Mouse (Mus musculus) liver, embryonic 16.5 days (tissue): ENCODE measurements around the gene Cacng7. TPM values are rescaled to one million over a fixed set of nuclear protein-coding genes. Genes with fewer than 3 reads are reported as not detected.
A peak's percentile ranks its signal among the peaks of the same experiment; 100 is the strongest.
"Not testable (repeated sequence)": the region's sequence is repeated elsewhere in the genome, so short reads cannot be mapped to it uniquely, and the experiment has no call there.

Experiments used
- ATAC-seq: fragments of 200-750 bp; cut with Nextera tagmentation; 2 replicates; pipeline ENCODE4 v1.8.0; 2017; ENCODE audit warnings: low read depth, mild to moderate bottlenecking, moderate number of reproducible peaks, moderate library complexity
- H3K27ac ChIP-seq: fragments of 300-500 bp; sonication (generic); 2 replicates; pipeline ENCODE4 v1.5.1; 2014; ENCODE audit warnings: mild to moderate bottlenecking, low read length
- H3K27me3 ChIP-seq: fragments of 300-500 bp; sonication (generic); 2 replicates; pipeline ENCODE4 v1.6.1; 2014; ENCODE audit warnings: low read depth, low read length, mixed read lengths; ENCODE audit not compliant: control insufficient read depth, insufficient read depth
- H3K36me3 ChIP-seq: fragments of 300-500 bp; sonication (generic); 2 replicates; pipeline ENCODE4 v1.6.1; 2014; ENCODE audit warnings: mild to moderate bottlenecking; ENCODE audit not compliant: control insufficient read depth, insufficient read depth
- H3K4me1 ChIP-seq: fragments of 300-500 bp; sonication (generic); 2 replicates; pipeline ENCODE4 v1.6.1; 2014; ENCODE audit warnings: low read depth, low read length, mixed read lengths; ENCODE audit not compliant: control insufficient read depth
- H3K4me2 ChIP-seq: fragments of 300-500 bp; sonication (generic); 2 replicates; pipeline ENCODE4 v1.6.1; 2014; ENCODE audit warnings: low read depth, low read length, mixed read lengths
- H3K4me3 ChIP-seq: fragments of 300-500 bp; sonication (generic); 2 replicates; pipeline ENCODE4 v1.5.1; 2014; ENCODE audit warnings: low read depth, mild to moderate bottlenecking, low read length
- H3K9ac ChIP-seq: fragments of 300-500 bp; sonication (generic); 2 replicates; pipeline ENCODE4 v1.6.1; 2014; ENCODE audit warnings: low read depth, low read length
- H3K9me3 ChIP-seq: fragments of 300-500 bp; sonication (generic); replicated peaks from 2 replicates; pipeline ENCODE4 v1.6.1; 2016; ENCODE audit warnings: low read length; ENCODE audit not compliant: control insufficient read depth
- WGBS: fragments of 180-500 bp; shearing (Covaris S2); extraction: QIAGEN DNeasy Blood & Tissue Kit; methylation state at CpG from one replicate; pipeline ENCODE4 v1.1.7; 2014; ENCODE audit not compliant: insufficient replicate concordance; 5-methylcytosine and 5-hydroxymethylcytosine counted together
- polyA plus RNA-seq: library from polyadenylated mRNA; unstranded; fragments of >200 nt; fragmentation: Nextera tagmentation; extraction: Ambion mirVana; gene quantifications from 2 replicates; pipeline ENCODE4 v1.2.1, GENCODE M21; 2015

The Cacng7 gene
- polyA plus RNA-seq, 1 experiment from 2014 or later = not detected

GRCm38 (mm10) chr7:3397797-3398196 lies 65.0 kb downstream of the Cacng7 start:
- no peak for ATAC-seq
- Histone ChIP-seq H3K27ac (no peak overlapping the region), H3K4me3 (no peak overlapping the region), H3K9ac (no peak overlapping the region), H3K27me3 (no peaks in the 10 kb centered on the region), H3K36me3 (no peaks in the 10 kb centered on the region), H3K4me2 (no peak overlapping the region), H3K9me3 (no peaks in the 10 kb centered on the region), H3K4me1 (no peaks in the 10 kb centered on the region)
- 46% methylated on average over 7 of the region's 7 CpGs for WGBS

- H3K4me2 ChIP-seq, H3K27ac ChIP-seq, H3K9ac ChIP-seq, H3K27me3 ChIP-seq, H3K9me3 ChIP-seq, H3K4me1 ChIP-seq, H3K36me3 ChIP-seq, ATAC-seq, H3K4me3 ChIP-seq: not testable (repeated sequence)
- 72% methylated on average over 8 of the region's 8 CpGs for WGBS
Measured at GRCm38 (mm10) chr7:3398363-3398762, 65.6 kb downstream of the Cacng7 start.

- Histone ChIP-seq H3K9ac (no peak overlapping the region), H3K4me3 (no peak overlapping the region), H3K36me3 (no peaks in the 10 kb centered on the region), H3K4me1 (no peaks in the 10 kb centered on the region), H3K27ac (no peak overlapping the region), H3K9me3 (no peaks in the 10 kb centered on the region), H3K4me2 (no peak overlapping the region), H3K27me3 (no peaks in the 10 kb centered on the region)
- no peak for ATAC-seq
Measured at GRCm38 (mm10) chr7:3399937-3400336, 67.2 kb downstream of the Cacng7 start.

GRCm38 (mm10) chr7:3409729-3410520 lies 77.2 kb downstream of the Cacng7 start:
- no peak overlapping the region for H3K27ac ChIP-seq
- 15% methylated on average over 11 of the region's 11 CpGs for WGBS
- H3K9ac ChIP-seq = no peak overlapping the region
- H3K36me3 ChIP-seq = no peaks in the 10 kb centered on the region
- H3K4me3 ChIP-seq = no peak overlapping the region
- no peak overlapping the region for H3K4me2 ChIP-seq
- no peak for ATAC-seq
- H3K9me3 ChIP-seq = no peaks in the 10 kb centered on the region
- H3K27me3 ChIP-seq = peaks cover 41% of the 10 kb centered on the region
- no peaks in the 10 kb centered on the region; the same call in 1 of the 2 replicates for H3K4me1 ChIP-seq

- no peak overlapping the region for H3K9ac ChIP-seq
Measured at GRCm38 (mm10) chr7:3411160-3411941, 78.6 kb downstream of the Cacng7 start.

GRCm38 (mm10) chr7:3412036-3412435 lies 79.3 kb downstream of the Cacng7 start:
- H3K4me1 ChIP-seq = no peaks in the 10 kb centered on the region; the same call in 1 of the 2 replicates
- no peak overlapping the region for H3K9ac ChIP-seq
- no peak for ATAC-seq
- 3% methylated on average over 20 of the region's 20 CpGs for WGBS
- no peak overlapping the region for H3K27ac ChIP-seq
- H3K36me3 ChIP-seq = no peaks in the 10 kb centered on the region
- H3K27me3 ChIP-seq = peaks cover 62% of the 10 kb centered on the region
- H3K9me3 ChIP-seq = no peaks in the 10 kb centered on the region
- H3K4me2 ChIP-seq = 0 out of 2 replicates have a peak overlapping the region, but pooled peaks have one; percentile 17
- H3K4me3 ChIP-seq = no peak overlapping the region

More at GRCm38 (mm10) chr7:3411160-3411941, 78.6 kb downstream of the Cacng7 start:
- Histone ChIP-seq H3K4me2 (0 out of 2 replicates have a peak overlapping the region, but pooled peaks have one; percentile 17), H3K9me3 (no peaks in the 10 kb centered on the region), H3K36me3 (no peaks in the 10 kb centered on the region), H3K27me3 (peaks cover 55% of the 10 kb centered on the region), H3K4me3 (peak overlapping the region; percentile 13), H3K27ac (no peak overlapping the region), H3K4me1 (no peaks in the 10 kb centered on the region; the same call in 1 of the 2 replicates)
- peak; percentile 24; the same call in 1 of the 2 replicates for ATAC-seq
- 1% methylated on average over 33 of the region's 33 CpGs for WGBS

- 2% methylated on average over 37 of the region's 47 CpGs for WGBS
- Histone ChIP-seq H3K27ac (no peak overlapping the region), H3K27me3 (peaks cover 64% of the 10 kb centered on the region), H3K4me3 (peak overlapping the region; percentile 53), H3K9me3 (no peaks in the 10 kb centered on the region), H3K4me1 (no peaks in the 10 kb centered on the region; the same call in 1 of the 2 replicates), H3K36me3 (no peaks in the 10 kb centered on the region), H3K4me2 (peak overlapping the region; percentile 69), H3K9ac (no peak overlapping the region)
- ATAC-seq = no peak
Measured at GRCm38 (mm10) chr7:3414888-3415287, 82.1 kb downstream of the Cacng7 start.

- peak; percentile 13; the same call in 1 of the 2 replicates for ATAC-seq
- H3K36me3 ChIP-seq = no peaks in the 10 kb centered on the region
- H3K4me2 ChIP-seq = peak overlapping the region; percentile 69
- no peak overlapping the region for H3K9ac ChIP-seq
- peaks cover 64% of the 10 kb centered on the region for H3K27me3 ChIP-seq
- no peaks in the 10 kb centered on the region for H3K9me3 ChIP-seq
- peak overlapping the region; percentile 53 for H3K4me3 ChIP-seq
- WGBS = under 1% methylated on average over 38 of the region's 60 CpGs
- no peak overlapping the region for H3K27ac ChIP-seq
- H3K4me1 ChIP-seq = no peaks in the 10 kb centered on the region; the same call in 1 of the 2 replicates
Measured at GRCm38 (mm10) chr7:3415378-3415777, 82.6 kb downstream of the Cacng7 start.
